Mouse (Mus musculus): ENCODE results near the gene Sec63.

DNA sequence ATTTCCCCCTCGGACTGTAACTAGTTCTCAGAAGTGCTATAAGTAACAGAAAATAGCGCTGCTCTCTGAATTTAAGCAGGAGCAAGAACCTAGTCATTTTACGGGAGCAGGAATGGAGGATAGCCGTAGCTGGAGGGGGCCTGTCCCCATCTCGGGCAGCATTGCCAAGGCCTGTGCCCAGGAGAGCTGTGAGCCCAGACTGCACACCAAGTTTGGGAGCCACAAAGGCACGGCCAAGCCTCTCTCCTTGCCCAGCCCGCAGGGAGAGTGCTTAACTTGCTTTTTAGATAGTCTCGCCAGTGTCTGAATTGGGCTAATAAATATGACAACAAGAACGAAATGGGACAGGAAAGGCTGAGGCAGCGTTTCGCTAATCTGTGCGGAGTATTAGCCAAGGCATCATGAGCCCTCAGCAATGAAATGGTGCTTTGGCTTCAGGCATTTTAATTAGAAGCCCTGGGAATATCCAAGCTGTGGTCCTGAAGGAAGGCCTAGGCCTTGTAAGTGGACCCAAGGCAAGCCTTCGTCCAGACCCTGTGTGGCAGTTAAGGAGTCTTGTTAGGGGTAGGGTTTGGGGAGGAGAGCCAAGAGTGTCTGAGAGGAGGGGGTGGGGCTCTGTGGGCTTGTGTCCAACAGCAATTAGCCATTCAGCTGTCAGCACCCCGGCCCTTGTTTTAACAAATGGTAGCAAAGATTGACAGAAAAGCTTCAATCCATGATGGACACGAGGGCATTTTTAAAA, 111.1 kb downstream of the Sec63 start:
- TF ChIP-seq POLR2A (IDR thresholded peaks at IDR 0.05; ENCODE audit: insufficient read length, low read depth) (no peak), TCF12 (IDR thresholded peaks at IDR 0.05; ENCODE audit: insufficient read depth, poor library complexity, severe bottlenecking) (no peak), TCF3 (IDR thresholded peaks at IDR 0.05; ENCODE audit: insufficient read length, low read depth) (no peak)

All from myocyte (in vitro differentiated cells).